Mouse (Mus musculus): ENCODE data around the gene Atp1a3. TPM values are rescaled to one million over a fixed set of nuclear protein-coding genes. Genes with fewer than 3 reads are reported as not detected.

The Atp1a3 gene
- polyA plus RNA-seq, 1 experiment from 2014 or later = 0.66 TPM

GRCm38 (mm10) chr7:25030032-25030753 lies 24.4 kb upstream of the Atp1a3 start:
- Histone ChIP-seq H3K4me1 (ENCODE audit: insufficient read depth, low read length) (no peaks in the 10 kb centered on the region), H3K27ac (ENCODE audit: low read length) (no peak overlapping the region), H3K4me3 (ENCODE audit: low read length) (no peak overlapping the region), H3K4me2 (replicated peaks; ENCODE audit: low read depth, low read length) (no peak overlapping the region), H3K36me3 (ENCODE audit: insufficient read depth, low read length) (peaks cover 17% of the 10 kb centered on the region), H3K9ac (replicated peaks; ENCODE audit: low read length) (no peak overlapping the region), H3K27me3 (ENCODE audit: insufficient read depth, low read length) (no peaks in the 10 kb centered on the region), H3K9me3 (ENCODE audit: low read length) (no peaks in the 10 kb centered on the region)
- ATAC-seq (ENCODE audit: low FRiP score, low TSS enrichment) = 0 out of 2 replicates have a peak, but pooled peaks have one; percentile 24
- WGBS = 44% methylated on average over 5 of the region's 5 CpGs

GRCm38 (mm10) chr7:25026452-25026851 lies 20.7 kb upstream of the Atp1a3 start:
- H3K4me3 ChIP-seq (ENCODE audit: low read length) = no peak overlapping the region
- H3K4me1 ChIP-seq (ENCODE audit: insufficient read depth, low read length) = no peaks in the 10 kb centered on the region
- no peak overlapping the region for H3K9ac ChIP-seq (replicated peaks; ENCODE audit: low read length)
- H3K27ac ChIP-seq (ENCODE audit: low read length) = no peak overlapping the region
- no peak overlapping the region for H3K4me2 ChIP-seq (replicated peaks; ENCODE audit: low read depth, low read length)
- ATAC-seq (ENCODE audit: low FRiP score, low TSS enrichment) = no peak
- WGBS = 49% methylated on average over 7 of the region's 7 CpGs
- H3K27me3 ChIP-seq (ENCODE audit: insufficient read depth, low read length) = no peaks in the 10 kb centered on the region
- no peaks in the 10 kb centered on the region for H3K9me3 ChIP-seq (ENCODE audit: low read length)
- peaks cover 22% of the 10 kb centered on the region for H3K36me3 ChIP-seq (ENCODE audit: insufficient read depth, low read length)

GRCm38 (mm10) chr7:25025855-25026439 lies 20.2 kb upstream of the Atp1a3 start:
- Histone ChIP-seq H3K4me2 (replicated peaks; ENCODE audit: low read depth, low read length) (no peak overlapping the region), H3K27me3 (ENCODE audit: insufficient read depth, low read length) (no peaks in the 10 kb centered on the region), H3K9me3 (ENCODE audit: low read length) (no peaks in the 10 kb centered on the region), H3K4me1 (ENCODE audit: insufficient read depth, low read length) (no peaks in the 10 kb centered on the region), H3K4me3 (ENCODE audit: low read length) (no peak overlapping the region), H3K27ac (ENCODE audit: low read length) (no peak overlapping the region), H3K9ac (replicated peaks; ENCODE audit: low read length) (no peak overlapping the region), H3K36me3 (ENCODE audit: insufficient read depth, low read length) (peaks cover 24% of the 10 kb centered on the region)
- ATAC-seq (ENCODE audit: low FRiP score, low TSS enrichment) = 0 out of 2 replicates have a peak, but pooled peaks have one; percentile 28
- WGBS = 69% methylated on average over 10 of the region's 10 CpGs

DNA sequence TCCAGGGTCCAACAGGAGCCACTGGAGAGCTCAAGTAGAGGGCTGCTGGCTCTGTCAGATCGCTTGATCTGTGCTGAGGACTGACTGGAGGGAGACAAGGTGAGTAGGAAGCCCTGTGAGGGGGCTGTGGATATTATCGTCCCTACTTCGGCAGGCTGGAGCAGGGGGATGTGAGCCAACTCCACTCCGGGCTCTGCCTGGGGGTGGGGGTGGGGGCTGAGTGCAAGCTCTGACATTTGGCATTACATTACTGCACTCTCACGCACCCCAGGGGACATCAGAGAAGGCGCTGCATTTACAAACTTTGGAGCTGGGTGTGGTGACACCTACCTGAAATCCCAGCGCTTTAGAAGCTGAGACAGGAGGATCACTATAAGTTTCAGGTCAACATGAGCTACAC lies 5.8 kb upstream of the Atp1a3 start:
- Histone ChIP-seq H3K4me1 (ENCODE audit: insufficient read depth, low read length) (peaks cover 6% of the 10 kb centered on the region), H3K9ac (replicated peaks; ENCODE audit: low read length) (no peak overlapping the region), H3K4me2 (replicated peaks; ENCODE audit: low read depth, low read length) (no peak overlapping the region), H3K27me3 (ENCODE audit: insufficient read depth, low read length) (peaks cover 57% of the 10 kb centered on the region), H3K4me3 (ENCODE audit: low read length) (no peak overlapping the region), H3K27ac (ENCODE audit: low read length) (no peak overlapping the region), H3K36me3 (ENCODE audit: insufficient read depth, low read length) (peaks cover 3% of the 10 kb centered on the region), H3K9me3 (ENCODE audit: low read length) (no peaks in the 10 kb centered on the region)
- 56% methylated on average over 7 of the region's 7 CpGs for WGBS
- no peak for ATAC-seq (ENCODE audit: low FRiP score, low TSS enrichment)

DNA sequence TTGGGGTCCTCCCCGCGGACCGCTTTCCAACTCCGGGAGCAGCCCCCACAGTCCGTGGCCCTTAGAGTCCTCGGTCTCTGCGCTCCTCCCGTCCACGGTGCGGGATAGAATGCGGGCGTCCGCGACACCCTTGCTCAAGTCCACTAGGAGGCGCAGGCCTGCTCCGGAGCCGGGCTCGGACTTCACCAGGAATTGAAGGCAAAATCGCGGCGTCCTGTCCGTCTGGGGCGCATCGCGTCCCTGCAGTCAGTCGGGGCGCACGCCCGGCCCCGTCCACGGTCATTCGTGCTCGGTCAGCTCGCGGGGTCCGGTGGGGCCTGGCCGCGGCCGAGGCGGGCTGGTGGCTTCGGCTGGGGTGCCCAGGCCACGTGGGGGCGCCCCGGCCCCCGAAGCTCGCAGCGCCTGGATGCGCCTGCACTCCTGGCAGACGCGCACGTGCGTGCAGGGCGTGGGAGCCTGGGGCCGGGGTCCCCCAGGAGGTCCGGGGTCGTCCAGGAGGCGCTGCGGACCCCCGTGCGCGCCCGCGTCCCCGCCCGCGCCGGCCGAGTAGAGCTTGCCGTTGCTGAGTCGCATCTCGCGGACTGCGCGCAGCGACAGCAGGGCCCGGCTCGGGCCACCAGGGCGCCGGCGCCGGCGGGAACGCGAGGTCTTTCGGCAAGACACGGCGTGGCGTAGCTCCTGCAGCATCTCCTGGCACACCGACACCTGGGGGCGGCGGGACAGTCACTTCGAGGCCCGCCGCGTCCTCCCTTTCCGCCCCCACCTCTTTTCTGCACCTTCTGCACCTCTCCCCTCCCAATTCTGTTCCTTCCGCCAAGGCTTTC lies 4.5 kb upstream of the Atp1a3 start:
- H3K27ac ChIP-seq (ENCODE audit: low read length) = no peak overlapping the region
- peaks cover 3% of the 10 kb centered on the region for H3K36me3 ChIP-seq (ENCODE audit: insufficient read depth, low read length)
- H3K4me3 ChIP-seq (ENCODE audit: low read length) = peak overlapping the region; percentile 39
- no peak overlapping the region for H3K9ac ChIP-seq (replicated peaks; ENCODE audit: low read length)
- H3K9me3 ChIP-seq (ENCODE audit: low read length) = no peaks in the 10 kb centered on the region
- H3K27me3 ChIP-seq (ENCODE audit: insufficient read depth, low read length) = peaks cover 70% of the 10 kb centered on the region
- peak; percentile 55; the same call in 1 of the 2 replicates for ATAC-seq (ENCODE audit: low FRiP score, low TSS enrichment)
- H3K4me1 ChIP-seq (ENCODE audit: insufficient read depth, low read length) = peaks cover 11% of the 10 kb centered on the region
- H3K4me2 ChIP-seq (replicated peaks; ENCODE audit: low read depth, low read length) = peak overlapping the region; percentile 60
- 2% methylated on average over 75 of the region's 97 CpGs for WGBS

DNA sequence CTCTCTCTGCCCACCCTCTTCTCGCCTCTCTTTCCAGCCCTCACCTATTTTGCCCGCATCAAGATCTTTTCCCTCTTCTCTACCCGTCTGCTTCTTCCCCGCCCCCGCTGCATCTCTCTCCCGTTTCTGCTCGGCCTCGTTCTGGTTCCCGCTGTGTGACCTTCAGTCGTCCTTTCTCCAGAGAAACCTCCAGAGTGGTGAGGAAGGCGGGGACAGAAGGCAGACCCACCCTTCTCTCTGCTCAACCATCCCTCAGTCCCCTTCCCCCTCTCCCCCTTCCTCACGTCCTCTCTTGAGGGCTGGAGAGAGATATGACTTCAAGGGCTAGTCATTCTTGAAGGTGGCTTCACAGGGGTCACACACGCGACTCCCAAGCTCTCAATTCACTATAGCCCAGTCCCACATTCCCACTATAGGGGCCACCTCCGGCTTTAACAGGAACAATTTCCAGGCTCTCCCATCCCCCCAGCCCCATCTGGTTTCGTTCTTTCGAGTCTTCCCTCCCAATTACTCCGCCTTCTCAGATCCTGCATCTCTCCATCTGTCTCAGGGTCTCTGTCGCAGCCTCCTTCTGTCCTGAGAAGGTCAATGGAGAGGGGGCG lies 3.4 kb upstream of the Atp1a3 start:
- H3K4me1 ChIP-seq (ENCODE audit: insufficient read depth, low read length) = peaks cover 11% of the 10 kb centered on the region
- no peaks in the 10 kb centered on the region for H3K9me3 ChIP-seq (ENCODE audit: low read length)
- no peak overlapping the region for H3K27ac ChIP-seq (ENCODE audit: low read length)
- H3K4me3 ChIP-seq (ENCODE audit: low read length) = no peak overlapping the region
- H3K36me3 ChIP-seq (ENCODE audit: insufficient read depth, low read length) = no peaks in the 10 kb centered on the region
- no peak overlapping the region for H3K4me2 ChIP-seq (replicated peaks; ENCODE audit: low read depth, low read length)
- H3K9ac ChIP-seq (replicated peaks; ENCODE audit: low read length) = no peak overlapping the region
- H3K27me3 ChIP-seq (ENCODE audit: insufficient read depth, low read length) = peaks cover 81% of the 10 kb centered on the region
- WGBS = 12% methylated on average over 20 of the region's 20 CpGs
- no peak for ATAC-seq (ENCODE audit: low FRiP score, low TSS enrichment)

- H3K4me1 ChIP-seq (ENCODE audit: insufficient read depth, low read length) = peaks cover 11% of the 10 kb centered on the region
- peaks cover 82% of the 10 kb centered on the region for H3K27me3 ChIP-seq (ENCODE audit: insufficient read depth, low read length)
- H3K36me3 ChIP-seq (ENCODE audit: insufficient read depth, low read length) = no peaks in the 10 kb centered on the region
- under 1% methylated on average over 17 of the region's 17 CpGs for WGBS
- no peak overlapping the region for H3K4me3 ChIP-seq (ENCODE audit: low read length)
- H3K4me2 ChIP-seq (replicated peaks; ENCODE audit: low read depth, low read length) = no peak overlapping the region
- peak; percentile 36; the same call in 1 of the 2 replicates for ATAC-seq (ENCODE audit: low FRiP score, low TSS enrichment)
- H3K9ac ChIP-seq (replicated peaks; ENCODE audit: low read length) = no peak overlapping the region
- no peaks in the 10 kb centered on the region for H3K9me3 ChIP-seq (ENCODE audit: low read length)
- H3K27ac ChIP-seq (ENCODE audit: low read length) = no peak overlapping the region
These were observed 2.9 kb upstream of the Atp1a3 start for GRCm38 (mm10) chr7:25008635-25009034.

- Histone ChIP-seq H3K4me3 (ENCODE audit: low read length) (no peak overlapping the region), H3K9me3 (ENCODE audit: low read length) (no peaks in the 10 kb centered on the region), H3K36me3 (ENCODE audit: insufficient read depth, low read length) (no peaks in the 10 kb centered on the region), H3K27ac (ENCODE audit: low read length) (no peak overlapping the region), H3K9ac (replicated peaks; ENCODE audit: low read length) (no peak overlapping the region), H3K4me1 (ENCODE audit: insufficient read depth, low read length) (peaks cover 11% of the 10 kb centered on the region), H3K4me2 (replicated peaks; ENCODE audit: low read depth, low read length) (no peak overlapping the region), H3K27me3 (ENCODE audit: insufficient read depth, low read length) (peaks cover 83% of the 10 kb centered on the region)
- no peak for ATAC-seq (ENCODE audit: low FRiP score, low TSS enrichment)
- 19% methylated on average over 8 of the region's 8 CpGs for WGBS
These were observed 2.0 kb upstream of the Atp1a3 start for GRCm38 (mm10) chr7:25007609-25008374.
